Mouse (Mus musculus): Measurements from ENCODE around the gene Fyb2.

- no peak for TF ChIP-seq TAL1 (conservative IDR thresholded peaks at IDR 0.05; ENCODE audit: low read depth, low read length)
- TF ChIP-seq CTCF (IDR thresholded peaks at IDR 0.05; ENCODE audit: low read depth, low read length): no peak
These were observed 88.5 kb downstream of the Fyb2 start for GRCm38 (mm10) chr4:105001736-105002135.
